Mouse (Mus musculus): ENCODE results near the gene Asrgl1.

Gene Asrgl1

DNA sequence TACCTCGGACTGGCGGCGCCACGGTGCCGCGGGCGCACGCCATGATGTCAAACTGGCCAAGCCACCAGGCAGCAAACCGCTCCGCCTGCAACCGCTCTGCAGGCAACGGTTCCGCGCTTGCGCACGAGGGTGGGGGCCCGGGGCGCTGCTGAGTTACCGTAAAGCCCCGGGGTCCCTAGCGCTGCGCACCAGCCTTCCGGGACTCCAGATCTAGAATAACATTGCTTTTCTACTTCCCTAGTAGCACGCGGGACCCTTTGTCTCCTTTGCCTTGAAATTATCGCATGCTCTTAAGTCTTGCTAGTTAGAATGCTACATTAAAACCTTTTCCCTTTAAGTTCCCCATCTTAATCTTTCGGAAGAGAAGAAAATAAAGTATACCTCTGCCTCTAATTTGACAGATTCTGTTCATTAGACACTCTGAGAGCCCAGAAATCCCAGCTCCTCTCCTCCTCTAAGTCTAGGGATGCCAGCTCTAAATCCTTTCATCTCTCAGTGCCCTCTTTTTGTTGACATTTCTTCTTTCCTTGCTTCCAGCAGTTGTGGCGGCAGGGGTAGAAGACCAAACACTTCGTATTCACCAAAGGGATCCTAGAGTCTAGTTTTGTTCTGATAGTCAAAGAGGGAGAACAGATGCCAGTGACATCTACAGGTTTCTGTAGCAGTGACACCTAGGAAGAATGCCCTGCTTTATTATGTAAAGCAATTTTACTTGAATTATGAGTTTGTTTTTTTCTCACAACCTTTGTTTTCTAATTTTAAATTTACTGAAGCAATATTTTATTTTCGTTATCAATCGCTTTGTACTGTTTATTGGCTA is at the start of gene Asrgl1:
Gene Asrgl1, minus strand, starts transcription at position 125 of the 820 bp plus-strand sequence.
- TF ChIP-seq GATA4 (IDR thresholded peaks at IDR 0.05; ENCODE audit: insufficient replicate concordance, low read length): no peak

DNA sequence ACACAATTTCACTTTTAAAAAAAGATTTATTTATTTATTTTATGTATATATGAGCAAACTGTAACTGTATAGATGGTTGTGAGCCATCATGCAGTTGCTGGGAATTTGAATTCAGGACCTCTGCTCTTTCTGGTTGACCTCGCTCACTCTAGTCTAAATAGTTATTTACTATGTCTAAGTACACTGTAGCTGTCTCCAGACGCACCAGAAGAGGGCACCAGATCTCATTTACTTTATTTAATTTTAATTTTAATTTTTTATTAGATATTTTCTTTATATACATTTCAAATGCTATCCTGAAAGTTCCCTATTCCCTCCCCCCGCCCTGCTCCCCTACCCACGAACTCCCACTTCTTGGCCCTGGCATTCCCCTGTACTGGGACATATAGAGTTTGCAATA is 10.8 kb upstream of the Asrgl1 start:
- no peak for TF ChIP-seq GATA4 (IDR thresholded peaks at IDR 0.05; ENCODE audit: insufficient replicate concordance, low read length)

DNA sequence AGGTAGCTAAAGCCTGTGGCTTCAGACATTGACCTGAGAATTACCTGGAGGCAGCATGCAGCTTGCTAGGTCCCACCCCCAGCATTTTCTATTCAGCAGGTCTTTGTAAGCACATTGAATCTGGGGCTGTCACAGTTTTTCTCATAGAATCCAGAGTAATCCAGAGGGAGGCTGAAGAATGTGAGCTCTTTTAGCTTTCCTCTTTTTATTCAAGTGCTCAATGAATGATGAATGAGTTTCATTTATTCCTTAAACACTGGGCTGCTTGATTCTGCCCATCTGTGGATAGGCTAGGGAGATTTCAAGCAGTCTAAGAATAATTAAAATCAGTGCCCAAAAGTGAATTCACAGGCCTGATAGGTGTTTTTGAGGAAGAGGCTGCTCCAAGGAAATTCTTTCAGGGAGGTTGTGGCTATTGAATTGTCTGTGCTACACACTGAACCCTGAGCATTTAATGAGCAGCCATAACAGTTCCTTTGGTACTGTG is 8.2 kb upstream of the Asrgl1 start:
- TF ChIP-seq GATA4 (IDR thresholded peaks at IDR 0.05; ENCODE audit: insufficient replicate concordance, low read length): no peak

DNA sequence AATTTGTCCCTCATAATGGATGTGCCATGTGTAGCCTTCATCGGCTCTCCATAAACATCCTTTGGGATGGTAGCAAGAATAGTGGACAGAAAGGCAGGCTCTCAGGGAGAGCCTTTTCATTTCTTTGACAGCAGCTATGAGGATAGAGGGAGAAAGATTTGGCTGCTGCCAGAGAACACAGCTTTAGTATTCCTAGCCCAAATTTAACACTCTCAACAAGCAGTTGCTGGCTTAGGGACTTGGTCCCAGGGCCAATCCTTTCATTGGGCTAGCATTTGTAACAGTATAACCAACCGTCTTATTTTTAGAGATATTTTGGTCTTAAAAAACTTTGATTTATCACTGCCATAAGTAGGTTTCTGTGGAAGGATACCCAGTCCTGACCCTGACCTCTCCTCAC is 7.8 kb upstream of the Asrgl1 start:
- TF ChIP-seq GATA4 (IDR thresholded peaks at IDR 0.05; ENCODE audit: insufficient replicate concordance, low read length): no peak

DNA sequence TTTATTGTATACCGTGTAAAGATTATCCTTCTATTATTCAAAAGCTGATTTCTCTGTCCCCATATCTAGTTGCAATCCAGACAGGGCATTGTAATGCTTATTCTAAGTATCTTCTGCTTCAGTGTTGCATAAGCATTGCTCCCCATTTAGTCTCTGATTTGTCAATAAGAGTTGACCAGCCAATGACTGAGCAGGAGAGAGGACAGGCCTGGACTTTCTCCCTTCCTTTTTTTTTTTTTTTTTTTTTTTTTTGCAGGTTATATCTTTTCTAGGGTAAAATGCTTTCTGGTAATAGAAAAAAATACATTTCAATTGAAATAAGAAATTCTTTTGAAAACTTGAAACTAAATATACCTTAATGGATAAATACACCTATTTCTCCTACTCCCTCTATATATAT is 1.7 kb upstream of the Asrgl1 start:
- TF ChIP-seq GATA4 (IDR thresholded peaks at IDR 0.05; ENCODE audit: insufficient replicate concordance, low read length): no peak

DNA sequence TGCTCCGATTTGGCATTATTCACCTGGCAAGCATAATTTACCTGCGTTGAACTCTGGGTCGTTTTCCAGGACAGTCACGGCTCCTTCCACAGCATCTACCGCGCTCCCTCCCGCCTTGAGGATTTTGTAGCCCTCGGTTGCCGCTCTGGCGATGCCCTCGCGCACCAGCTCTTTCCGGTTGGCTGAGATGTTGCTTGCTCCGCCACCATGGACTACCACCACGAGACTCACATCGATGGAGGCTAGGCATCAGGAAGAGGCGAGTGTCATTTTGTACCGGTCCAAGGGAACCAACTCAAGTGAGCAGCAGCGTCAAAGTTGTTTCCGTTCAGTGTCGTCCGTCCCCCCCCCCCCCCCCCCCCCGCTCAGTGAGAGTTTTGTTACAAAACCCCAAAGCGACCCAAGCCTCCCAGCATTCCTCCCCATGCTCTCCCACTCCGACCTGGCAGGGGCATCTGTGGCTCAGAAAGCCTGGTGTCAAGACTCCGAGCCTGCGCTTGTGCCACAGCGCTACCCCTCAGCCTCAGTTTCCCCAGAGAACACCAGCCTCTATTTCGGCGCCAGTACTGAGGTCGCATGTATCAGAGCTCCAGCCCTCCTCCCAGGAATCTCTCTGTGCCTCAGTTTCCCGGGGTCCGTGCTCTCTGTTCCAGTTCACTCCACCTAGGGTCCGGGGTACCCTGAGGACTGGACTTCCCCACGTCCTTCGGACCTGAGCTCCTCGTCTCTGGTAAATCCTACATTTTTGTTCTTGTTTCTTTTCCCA is 507 bp downstream of the Asrgl1 start:
- TF ChIP-seq GATA4 (IDR thresholded peaks at IDR 0.05; ENCODE audit: insufficient replicate concordance, low read length): no peak

DNA sequence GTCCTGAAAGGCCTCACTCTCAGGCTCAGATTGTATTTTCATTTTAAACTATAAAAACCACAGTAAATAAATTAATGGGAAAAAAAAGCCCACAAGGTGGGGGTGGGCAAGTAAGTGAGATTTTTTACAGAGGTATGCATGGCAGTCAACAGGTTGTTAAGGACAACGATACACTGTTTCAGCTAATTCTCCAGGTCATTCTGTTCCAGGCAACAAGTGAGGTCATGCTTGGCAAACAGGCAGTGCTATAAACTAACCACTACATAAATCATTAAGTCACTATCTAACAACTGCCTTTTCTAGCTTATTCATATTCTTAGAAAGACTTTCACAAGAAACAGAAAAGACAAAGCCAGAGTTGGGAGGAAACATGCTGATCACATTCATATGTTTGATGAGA is 5.4 kb downstream of the Asrgl1 start:
- TF ChIP-seq GATA4 (IDR thresholded peaks at IDR 0.05; ENCODE audit: insufficient replicate concordance, low read length): no peak

DNA sequence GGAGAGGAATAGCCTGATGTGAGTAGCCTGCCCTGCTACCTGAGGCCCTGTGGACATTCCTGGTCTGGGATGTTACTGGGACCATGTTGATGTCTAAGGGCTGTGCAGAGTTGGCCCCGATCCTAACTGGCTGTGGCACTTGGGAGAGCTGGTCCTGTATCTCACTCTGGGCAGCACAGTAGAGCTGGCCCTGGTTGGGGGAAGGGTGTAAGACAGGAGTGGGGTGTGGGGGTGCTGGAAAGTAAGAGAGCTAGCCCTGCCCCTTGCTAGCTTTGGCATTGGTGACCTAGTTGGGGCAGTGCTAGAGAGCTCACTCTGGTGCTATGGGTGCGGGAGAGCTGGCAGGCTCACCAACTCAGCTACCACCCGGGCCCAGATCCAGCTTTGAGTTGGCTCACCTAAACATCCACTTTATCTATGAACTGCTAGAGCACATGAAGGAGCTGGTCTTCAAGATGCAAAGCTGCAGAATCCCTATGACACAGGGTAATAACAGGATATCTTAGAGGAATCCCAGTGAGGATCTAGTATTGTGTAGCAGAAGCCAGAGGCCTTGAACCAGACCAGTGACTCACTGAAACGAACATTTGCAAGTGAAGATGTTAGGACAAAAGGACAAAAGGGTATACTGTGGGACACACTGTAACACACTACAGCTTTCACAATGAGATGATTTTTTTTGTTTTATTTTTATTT is 6.8 kb downstream of the Asrgl1 start:
- no peak for TF ChIP-seq GATA4 (IDR thresholded peaks at IDR 0.05; ENCODE audit: insufficient replicate concordance, low read length)

DNA sequence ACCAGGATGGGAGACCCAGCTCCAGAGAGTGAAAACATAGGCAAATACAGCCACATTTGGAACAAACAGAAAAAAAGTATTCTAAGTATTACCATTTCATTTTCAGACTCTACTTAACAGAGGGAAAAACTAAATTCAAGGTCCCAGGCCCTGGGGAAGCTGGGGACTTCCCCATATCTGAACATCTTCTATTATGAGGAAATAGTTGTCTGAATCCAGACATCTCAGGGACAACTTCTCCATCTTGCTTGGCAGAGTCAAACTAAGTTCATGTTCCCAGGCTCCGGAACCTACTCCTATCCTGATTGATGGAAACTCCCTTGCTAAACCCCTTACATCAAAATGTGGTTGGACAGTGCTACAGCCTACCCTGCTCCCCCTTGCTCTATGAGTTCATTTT is 13.0 kb downstream of the Asrgl1 start:
- no peak for TF ChIP-seq GATA4 (IDR thresholded peaks at IDR 0.05; ENCODE audit: insufficient replicate concordance, low read length)

DNA sequence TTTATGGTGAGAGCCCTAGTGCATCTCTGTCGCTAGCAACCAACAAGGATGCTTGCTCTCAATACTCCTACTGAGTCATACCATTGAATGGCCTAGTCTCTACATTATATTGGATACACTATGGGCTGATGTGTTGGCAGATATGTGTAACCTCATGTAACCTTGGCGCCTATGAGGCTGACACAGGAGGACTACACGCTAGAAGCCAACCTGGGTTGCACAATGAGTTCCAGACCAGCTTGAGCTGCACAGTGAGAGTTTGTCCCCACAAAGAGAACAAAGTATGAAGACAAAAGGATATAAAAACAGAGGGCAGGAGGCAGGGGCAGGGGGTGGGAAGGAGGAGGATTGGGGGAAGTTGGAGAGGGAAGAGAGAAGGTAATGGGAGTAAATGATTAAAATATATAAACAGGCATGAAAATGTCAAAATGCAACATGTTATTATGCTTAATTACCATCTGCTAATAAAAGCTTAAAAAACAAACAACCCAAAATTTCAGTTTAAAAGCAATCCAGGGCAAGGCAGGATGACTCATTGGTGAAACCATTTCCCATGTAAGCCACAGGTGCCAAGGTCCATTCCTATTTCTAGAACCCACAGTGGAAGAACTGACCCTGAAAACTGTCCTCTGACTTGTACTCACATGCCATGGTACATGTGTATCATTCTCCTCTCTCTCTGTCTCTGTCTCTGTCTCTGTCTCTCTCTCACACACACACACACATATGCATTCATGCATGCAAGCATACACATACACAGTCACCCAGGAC is 15.6 kb downstream of the Asrgl1 start:
- TF ChIP-seq GATA4 (IDR thresholded peaks at IDR 0.05; ENCODE audit: insufficient replicate concordance, low read length): no peak

DNA sequence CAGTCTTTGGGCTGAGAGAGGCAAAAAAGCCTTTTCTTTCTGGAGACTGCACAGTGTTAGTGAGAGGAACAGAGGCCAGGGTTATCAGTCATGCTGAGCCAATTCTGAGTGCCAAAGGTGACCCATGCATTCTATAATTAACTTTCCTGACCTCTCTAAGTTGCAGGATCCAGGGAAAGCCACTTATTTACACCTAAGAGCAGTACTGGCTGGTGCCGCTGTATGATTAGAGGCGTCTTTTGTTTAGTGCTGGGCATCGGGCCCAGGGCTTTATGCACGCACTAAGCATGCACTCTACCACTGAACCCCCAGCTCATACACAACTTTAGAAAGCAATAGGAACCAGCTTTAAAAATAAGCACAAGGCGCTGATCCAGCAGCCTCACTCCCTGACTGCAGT is 18.2 kb downstream of the Asrgl1 start:
- no peak for TF ChIP-seq GATA4 (IDR thresholded peaks at IDR 0.05; ENCODE audit: insufficient replicate concordance, low read length)

DNA sequence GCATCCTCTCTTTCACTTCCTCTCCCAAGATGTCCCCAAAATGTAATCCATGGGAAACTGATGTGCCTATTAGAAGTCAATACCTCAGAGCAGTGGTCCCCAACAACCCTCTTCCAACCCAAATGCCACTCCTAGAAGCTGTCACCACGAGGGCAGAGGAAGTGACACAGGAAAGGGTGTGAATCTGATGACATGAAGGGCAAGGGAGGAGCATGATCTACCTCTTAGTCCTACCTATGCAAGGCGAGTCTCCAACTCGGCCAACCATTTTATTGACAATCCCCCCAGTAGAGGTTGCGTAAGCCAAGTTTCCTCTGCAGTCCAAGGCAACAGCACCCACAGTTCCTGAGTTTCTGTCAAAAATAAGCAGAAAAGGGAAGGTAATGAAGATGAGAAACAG is 19.2 kb downstream of the Asrgl1 start:
- no peak for TF ChIP-seq GATA4 (IDR thresholded peaks at IDR 0.05; ENCODE audit: insufficient replicate concordance, low read length)

DNA sequence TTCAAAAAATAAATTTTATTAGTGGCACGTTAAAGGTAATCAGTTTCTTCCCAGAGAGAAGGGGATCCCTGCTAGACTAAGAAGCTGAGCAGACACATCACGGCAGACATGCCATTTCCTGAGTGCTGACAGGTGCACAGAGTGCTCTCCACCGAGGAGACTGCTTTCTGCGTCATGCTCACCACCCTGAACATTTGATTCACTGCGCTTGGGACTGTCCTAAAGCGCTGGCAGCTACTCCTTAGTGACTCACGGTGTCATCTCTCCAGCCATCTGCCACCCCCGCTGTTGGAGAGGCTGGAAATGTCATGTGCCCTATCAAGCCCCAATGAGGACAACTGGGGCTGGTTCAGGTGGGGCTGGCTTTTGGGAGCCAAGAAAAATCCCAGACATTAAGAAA is 23.4 kb downstream of the Asrgl1 start:
- no peak for TF ChIP-seq GATA4 (IDR thresholded peaks at IDR 0.05; ENCODE audit: insufficient replicate concordance, low read length)

DNA sequence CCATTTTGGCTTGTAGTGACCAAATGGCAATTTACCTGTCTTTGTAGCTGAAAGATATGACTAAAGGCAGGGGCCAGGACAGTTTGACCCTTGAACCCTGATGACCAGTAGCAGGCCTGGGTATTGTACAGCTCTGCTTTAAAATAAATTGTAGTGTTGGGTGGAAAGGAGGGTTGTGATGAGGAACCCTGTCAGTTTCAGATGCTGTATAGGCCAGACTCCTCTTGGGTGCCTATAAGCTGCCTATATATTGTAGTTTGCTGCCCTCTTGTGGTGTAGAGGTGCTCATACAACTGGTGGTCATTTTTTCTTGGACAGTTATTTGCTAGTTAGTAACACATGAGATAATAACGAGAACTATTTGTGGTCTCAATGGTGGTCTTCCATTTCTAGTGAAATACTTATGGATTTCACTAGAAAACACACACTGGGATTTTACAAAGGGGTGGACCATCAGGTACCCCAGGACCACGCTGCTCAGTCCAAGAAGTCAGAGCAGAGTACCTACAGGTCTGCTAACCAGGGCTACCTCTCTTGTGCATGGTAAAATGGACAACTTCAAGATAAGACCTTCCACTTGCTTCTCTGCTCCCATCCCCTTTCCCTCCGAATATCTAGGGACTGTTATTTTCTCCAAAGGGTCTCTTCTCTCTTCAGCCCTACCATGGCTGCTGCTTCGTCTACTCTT is 25.1 kb downstream of the Asrgl1 start:
- no peak for TF ChIP-seq GATA4 (IDR thresholded peaks at IDR 0.05; ENCODE audit: insufficient replicate concordance, low read length)
